Mouse (Mus musculus) layer of hippocampus, adult 18-20 months (tissue): ENCODE data around the gene Esrra. TPM values are rescaled to one million over a fixed set of nuclear protein-coding genes. Genes with fewer than 3 reads are reported as not detected.

Source experiments
- DNase-seq, 2 experiments: peaks; one replicate each; pipeline ENCODE4 v3.0.0; 2022; ENCODE audit warnings: low spot score in 2 of 2
- total RNA-seq, 2 experiments: library from RNA; stranded (reverse); gene quantifications; 2 replicates each; pipeline ENCODE4 v1.2.3; 2021

Esrra gene
- total RNA-seq, 2 experiments from 2014 or later, result 59.5 to 59.6 TPM

GRCm38 (mm10) chr19:6941372-6942248 is 20.0 kb upstream of the Esrra start, which contains the start of gene Bad:
TSS of gene Bad (plus strand) at chr19:6941861.
- peak; percentile 91 to 95 for DNase-seq

DNA sequence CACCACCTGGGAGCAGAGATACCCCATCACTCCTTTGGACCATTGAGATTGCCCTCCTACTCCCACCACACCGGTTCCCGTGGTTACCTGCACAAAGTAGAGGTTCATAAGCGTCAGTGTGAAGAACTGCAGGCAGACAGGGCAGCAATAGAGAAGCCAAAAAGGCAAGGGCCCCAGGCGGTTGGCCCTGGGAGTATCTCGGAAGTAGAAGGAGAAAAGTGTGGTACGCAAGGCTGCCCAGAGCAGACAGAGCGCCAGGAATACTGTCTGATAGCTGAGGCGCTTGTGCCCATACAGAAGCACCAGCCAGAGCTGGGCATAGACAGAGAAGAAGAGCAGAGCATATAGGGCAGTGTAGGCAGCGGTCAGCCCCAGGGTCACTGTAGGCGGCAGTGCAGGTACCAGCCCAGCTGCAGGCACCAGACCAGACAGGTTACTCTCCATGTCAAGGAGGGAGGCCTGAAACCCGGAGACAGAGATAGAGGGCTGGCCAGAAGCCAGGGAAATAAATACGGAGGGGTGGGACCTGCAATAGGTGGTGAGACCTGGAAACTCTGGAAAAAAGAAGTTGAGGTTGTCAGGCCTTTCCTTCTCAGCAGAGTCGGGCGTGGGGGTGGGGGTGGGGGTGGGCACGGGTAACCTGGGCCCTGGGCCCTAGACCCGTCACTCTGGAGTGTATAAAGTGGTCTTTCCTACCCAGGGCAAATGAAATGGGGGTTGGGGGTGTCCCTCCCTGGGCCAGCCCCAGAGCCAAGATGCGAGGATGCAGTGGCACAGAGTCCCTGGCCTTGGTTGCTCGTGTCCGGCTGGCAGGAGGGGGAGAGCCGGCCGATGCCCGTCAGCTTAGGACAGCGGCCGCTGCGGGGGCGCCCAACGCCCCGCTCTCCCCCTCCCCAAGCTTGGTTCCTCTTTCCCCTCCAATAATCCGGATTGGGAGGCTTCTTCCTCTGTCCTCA is 19.1 kb upstream of the Esrra start:
- DNase-seq, result no peak

GRCm38 (mm10) chr19:6939106-6940002 is 17.7 kb upstream of the Esrra start:
- DNase-seq, result no peak

DNA sequence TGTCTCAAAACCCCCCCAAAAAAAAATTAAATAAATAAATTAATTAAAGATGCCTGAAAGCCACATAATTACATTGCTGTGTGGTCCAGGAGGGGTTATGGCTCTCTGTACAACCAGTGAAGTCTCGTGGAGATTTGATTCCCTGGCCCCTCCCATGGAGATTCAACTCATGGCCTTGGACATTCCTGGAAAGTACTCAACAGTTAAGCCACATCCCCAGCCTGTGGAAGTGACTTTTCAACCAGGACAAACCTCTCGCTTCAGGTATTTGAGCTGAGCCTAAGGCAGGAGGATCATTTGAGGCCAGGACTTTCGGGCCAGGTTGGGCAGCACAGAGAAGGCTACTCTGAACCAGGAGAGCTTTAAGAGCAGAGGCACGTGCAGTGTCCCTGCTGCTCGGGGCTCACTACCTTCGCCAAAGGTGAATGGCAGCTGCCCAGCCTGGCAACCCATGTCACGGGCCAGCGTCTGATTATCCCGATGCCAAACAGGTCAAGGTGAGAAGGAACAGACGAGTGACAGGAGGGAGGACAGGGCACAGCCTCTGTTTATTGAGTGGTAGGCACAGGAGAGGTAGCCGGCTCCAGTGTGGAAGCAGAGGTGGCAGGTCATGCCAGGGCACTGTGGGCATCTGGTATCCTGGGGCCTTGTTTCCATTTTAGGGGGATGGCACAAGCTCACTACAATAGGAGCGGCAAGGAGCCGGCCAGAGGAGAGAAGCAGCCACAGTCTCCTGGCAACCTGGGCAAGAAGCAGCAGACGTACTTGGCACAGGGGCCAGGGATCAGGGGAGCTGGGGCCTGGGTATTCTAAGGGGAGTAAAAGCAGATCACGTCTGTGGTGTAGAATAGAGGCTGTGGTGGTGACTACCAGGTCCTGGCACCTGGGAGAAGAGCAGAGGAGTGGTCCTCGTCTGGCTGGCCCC is 16.2 kb upstream of the Esrra start:
- no peak for DNase-seq

DNA sequence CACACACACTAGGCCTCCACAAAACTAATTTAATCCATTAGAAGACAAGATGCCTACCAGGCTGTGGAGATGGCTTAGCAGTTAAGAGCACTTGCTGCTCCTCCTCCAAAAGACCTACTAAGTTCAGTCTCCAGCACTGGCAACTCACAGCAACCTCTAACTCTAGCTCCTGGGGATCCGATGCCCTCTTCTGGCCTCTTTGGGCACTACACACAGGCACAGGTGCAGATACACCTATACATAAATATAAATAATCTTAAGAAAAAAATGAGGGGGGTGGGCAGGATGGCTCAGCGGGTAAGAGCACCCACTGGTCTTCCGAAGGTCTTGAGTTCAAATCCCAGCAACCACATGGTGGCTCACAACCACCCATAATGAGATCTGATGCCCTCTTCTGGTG is 14.7 kb upstream of the Esrra start:
- no peak for DNase-seq

DNA sequence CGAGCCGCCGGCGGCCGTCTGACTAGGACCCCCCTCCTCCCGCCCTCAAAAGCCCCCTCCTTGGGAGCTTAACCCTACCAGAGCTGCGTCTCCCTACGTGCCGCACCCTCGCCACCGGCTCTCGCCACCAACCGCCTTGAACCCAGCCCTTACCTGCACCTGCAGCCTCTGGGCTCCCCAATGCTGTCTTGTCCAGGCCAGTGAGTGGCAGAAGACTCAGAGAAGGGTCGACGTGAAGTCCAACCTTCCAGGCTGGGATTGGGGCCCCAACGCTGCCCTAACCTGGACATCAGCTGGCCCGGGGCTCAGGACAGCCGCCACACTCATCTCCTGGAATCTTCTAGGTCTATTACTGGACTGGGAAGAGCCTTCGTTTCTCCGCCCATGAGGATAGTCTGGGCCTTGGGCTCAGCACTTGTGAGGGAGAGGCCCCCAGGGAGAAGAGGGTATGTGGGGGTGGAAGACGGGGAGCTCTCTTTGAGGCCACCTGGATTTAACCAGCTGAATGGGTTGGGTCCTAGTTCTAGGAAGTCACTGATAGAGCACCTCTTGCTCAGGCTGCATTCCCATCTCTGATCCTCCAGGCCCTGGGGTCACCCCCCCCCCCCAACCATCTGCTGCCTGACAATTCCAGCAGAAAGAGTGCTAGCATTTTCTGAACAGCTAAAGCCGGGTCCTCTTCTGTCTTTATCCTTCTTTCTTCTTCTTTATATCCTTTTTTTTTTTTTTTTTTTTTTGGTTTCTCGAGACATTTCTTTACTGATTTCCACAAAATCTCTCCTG is 12.8 kb upstream of the Esrra start, which contains the start of gene Kcnk4:
Gene Kcnk4, minus strand, starts transcription at position 321 of the 783 bp plus-strand sequence.
- no peak for DNase-seq

GRCm38 (mm10) chr19:6933436-6934194 is 12.0 kb upstream of the Esrra start:
- DNase-seq, result peak; percentile 46 to 65

- DNase-seq, result no peak
These were observed 11.5 kb upstream of the Esrra start for GRCm38 (mm10) chr19:6933102-6933435.

DNA sequence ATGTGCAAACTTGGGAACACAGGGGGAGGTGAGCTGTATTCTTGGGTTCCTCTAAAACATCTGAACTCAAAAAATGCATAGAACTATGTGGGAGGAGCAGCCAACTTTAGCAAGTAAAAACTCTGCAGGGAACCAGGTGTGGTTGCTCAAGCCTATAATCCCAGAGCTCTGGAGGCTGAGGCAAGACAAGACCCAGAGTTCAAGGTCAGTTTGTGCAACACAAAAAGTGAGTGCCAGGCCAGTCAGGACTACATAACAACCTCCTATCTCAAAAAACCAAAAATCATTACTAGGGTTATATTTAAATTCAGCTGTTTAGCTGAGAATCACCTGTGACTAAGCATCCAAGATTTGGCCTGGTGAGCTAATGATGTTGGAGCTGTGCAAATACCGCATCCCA is 10.4 kb upstream of the Esrra start:
- no peak for DNase-seq

DNA sequence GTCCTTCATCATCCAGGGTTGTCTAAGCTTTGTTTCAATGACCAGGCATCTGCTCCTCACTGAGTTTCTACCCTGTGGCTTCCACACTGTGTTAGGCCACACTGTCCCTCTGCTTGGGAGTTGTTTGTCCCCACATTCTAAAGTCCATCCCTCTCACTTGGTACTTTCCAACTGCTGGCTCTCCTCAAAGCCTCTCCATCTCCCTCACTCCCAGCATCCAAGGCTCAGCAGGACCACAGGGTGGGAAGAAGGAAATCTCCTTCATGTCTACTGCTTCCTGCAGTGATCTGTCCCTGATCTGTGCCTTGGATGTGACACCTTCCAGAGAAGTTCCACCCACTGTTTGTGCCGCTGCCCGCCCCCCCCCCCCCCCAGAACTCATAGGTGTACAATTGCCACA is 9.4 kb upstream of the Esrra start:
- DNase-seq, result no peak

DNA sequence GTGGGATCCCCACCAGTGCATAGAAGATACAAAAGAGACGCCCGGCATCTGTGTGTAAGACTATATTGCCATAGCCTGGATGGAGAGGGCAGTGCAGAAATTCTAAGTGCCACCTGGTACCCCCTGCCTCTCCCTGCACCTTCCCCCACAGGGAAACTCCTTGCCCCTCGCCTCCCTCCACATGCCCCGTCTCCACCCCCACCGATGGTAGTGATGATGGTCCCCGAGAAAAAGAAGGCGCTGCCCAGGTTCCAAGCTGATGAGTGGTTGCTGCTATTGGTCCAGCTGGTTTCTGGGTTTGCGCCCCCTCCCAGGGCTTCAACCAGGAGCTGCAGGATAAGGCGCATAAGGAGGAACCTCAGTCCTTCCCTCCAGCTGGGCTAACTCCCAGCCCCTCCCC is 6.5 kb upstream of the Esrra start:
- DNase-seq, result no peak

DNA sequence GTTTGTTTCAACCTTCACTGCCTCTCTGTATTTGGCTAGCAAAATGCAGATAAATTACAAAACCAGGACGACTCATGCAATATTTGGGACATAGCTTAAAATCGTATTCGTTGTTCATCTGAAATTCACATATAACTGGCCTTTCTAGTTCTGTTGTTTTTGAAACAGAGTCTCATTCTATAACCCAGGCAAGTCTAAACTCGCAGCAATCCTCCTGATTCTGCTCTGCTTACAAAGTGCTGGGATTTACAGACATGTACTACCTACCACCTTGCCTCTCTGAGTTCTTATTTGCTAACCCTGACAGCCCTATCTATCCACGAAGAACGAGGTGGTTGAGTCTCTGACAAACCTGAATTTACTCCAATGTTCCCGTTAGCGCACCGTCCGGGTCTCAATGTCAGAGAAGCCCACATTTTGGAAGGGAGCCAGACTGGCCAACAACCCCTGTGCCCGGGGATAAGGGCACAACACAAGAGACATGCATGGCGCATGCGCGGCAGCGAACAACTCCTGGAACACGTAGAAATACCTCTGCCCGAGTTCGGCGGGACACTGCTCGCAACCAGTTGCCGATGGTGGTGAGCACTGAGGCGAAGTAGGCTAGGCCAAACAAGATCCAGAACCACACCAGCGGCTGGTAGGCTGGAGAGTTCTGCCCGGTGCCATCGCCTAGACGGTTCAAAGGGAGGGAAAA is 5.1 kb upstream of the Esrra start:
- no peak for DNase-seq

DNA sequence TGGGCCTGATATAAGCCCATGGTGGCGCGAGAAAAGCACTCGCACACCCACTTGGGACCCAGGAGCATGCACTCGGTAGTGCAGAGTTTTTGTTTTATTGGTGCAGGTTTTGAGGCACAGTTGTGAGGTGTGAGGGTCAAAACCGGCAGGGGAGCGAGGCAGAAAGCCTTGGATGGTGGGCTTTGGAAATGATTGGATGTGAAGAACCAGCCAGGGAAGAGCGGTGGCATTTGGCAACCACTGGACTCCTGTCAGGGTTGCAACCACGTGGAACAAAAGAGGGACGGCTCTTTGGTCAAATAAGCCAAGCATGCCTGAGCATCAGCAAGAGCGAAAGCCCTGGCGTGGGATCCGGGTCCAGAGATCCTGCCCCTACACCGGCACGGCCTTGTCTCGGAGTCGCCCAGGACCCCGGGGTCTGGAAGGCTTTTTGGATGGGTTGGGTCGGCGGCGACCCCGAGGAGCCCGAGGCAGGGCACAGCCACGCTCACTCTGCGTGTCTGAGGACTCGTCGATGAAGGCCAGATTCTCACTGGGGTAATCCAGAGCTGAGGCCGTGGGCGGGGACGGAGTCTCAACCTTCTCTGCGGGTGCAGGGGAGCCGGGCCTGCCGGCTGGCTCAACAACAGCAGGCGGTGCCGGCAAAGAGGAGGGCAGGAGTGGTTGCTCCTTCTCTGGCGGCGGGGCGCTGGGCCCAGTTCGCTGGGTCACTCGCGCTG is 4.2 kb upstream of the Esrra start:
- no peak for DNase-seq

GRCm38 (mm10) chr19:6925307-6925573 is 3.6 kb upstream of the Esrra start, which contains the start of gene Catsperz:
TSS of gene Catsperz (minus strand) at chr19:6925380.
- DNase-seq, result no peak

- DNase-seq, result peak; percentile 65 to 95
These were observed 3.1 kb upstream of the Esrra start for GRCm38 (mm10) chr19:6924461-6925306.
